Mouse (Mus musculus) intestine, postnatal 0 days (tissue): ENCODE measurements around the gene Abhd16a. TPM values are rescaled to one million over a fixed set of nuclear protein-coding genes. Genes with fewer than 3 reads are reported as not detected.

ENCODE experiments used
- ATAC-seq: fragments of 200-750 bp; cut with Nextera tagmentation; 2 replicates; pipeline ENCODE4 v1.8.0; 2017; ENCODE audit warnings: mild to moderate bottlenecking, moderate TSS enrichment, moderate library complexity
- H3K27ac ChIP-seq: fragments of 300-500 bp; sonication (generic); 2 replicates; pipeline ENCODE4 v1.5.1; 2014; ENCODE audit warnings: mild to moderate bottlenecking, low read depth, low read length, moderate library complexity
- H3K27me3 ChIP-seq: fragments of 300-500 bp; sonication (generic); replicated peaks from 2 replicates; pipeline ENCODE4 v1.6.1; 2014; ENCODE audit warnings: low read length, mixed read lengths; ENCODE audit not compliant: control insufficient read depth, insufficient read depth
- H3K36me3 ChIP-seq: fragments of 300-500 bp; sonication (generic); 2 replicates; pipeline ENCODE4 v1.6.1; 2014; ENCODE audit warnings: mild to moderate bottlenecking, moderate library complexity; ENCODE audit not compliant: control insufficient read depth, insufficient read depth
- H3K4me1 ChIP-seq: fragments of 300-500 bp; sonication (generic); replicated peaks from 2 replicates; pipeline ENCODE4 v1.6.1; 2014; ENCODE audit warnings: antibody characterized with exemption, low read length, mixed read lengths; ENCODE audit not compliant: control insufficient read depth, insufficient read depth
- H3K4me2 ChIP-seq: fragments of 300-500 bp; sonication (generic); replicated peaks from 2 replicates; pipeline ENCODE4 v1.6.1; 2014; ENCODE audit warnings: low read depth, mild to moderate bottlenecking, moderate library complexity
- H3K4me3 ChIP-seq: fragments of 300-500 bp; sonication (generic); 2 replicates; pipeline ENCODE4 v1.5.1; 2014; ENCODE audit warnings: low read depth, low read length
- H3K9ac ChIP-seq: fragments of 300-500 bp; sonication (generic); 2 replicates; pipeline ENCODE4 v1.6.1; 2014; ENCODE audit warnings: mild to moderate bottlenecking, low read depth, low read length
- H3K9me3 ChIP-seq: fragments of 300-500 bp; sonication (generic); 2 replicates; pipeline ENCODE4 v1.6.1; 2016; ENCODE audit warnings: mixed run types; ENCODE audit not compliant: control insufficient read depth
- CTCF ChIP-seq: sonication (generic); IDR thresholded peaks from 2 replicates; pipeline ENCODE4 v1.5.1; 2016; ENCODE audit warnings: low read depth, mild to moderate bottlenecking, control low read depth, antibody characterized with exemption, moderate library complexity
- WGBS: fragments of 180-500 bp; shearing (Covaris S2); extraction: QIAGEN DNeasy Blood & Tissue Kit; methylation state at CpG from one replicate; pipeline ENCODE4 v1.1.7; 2014; 5-methylcytosine and 5-hydroxymethylcytosine counted together
- polyA plus RNA-seq: library from polyadenylated mRNA; unstranded; fragments of >200 nt; fragmentation: Nextera tagmentation; extraction: Ambion mirVana; gene quantifications from 2 replicates; pipeline ENCODE4 v1.2.1, GENCODE M21; 2015

Gene Abhd16a
- polyA plus RNA-seq, 1 experiment from 2014 or later = 103 TPM

- H3K4me3 ChIP-seq = peak within 1 kb of the TSS; percentile 60
- no peaks in the 10 kb centered on the region for H3K27me3 ChIP-seq
- peak; percentile 20 for TF ChIP-seq CTCF
- WGBS = under 1% methylated on average over 36 of the region's 36 CpGs
- peaks cover 6% of the 10 kb centered on the region; the same call in 1 of the 2 replicates for H3K4me1 ChIP-seq
- peak within 1 kb of the TSS; percentile 78 for H3K9ac ChIP-seq
- H3K36me3 ChIP-seq = peaks cover 26% of the 10 kb centered on the region; the same call in 1 of the 2 replicates
- ATAC-seq = peak; percentile 59
- no peaks in the 10 kb centered on the region for H3K9me3 ChIP-seq
- peak within 1 kb of the TSS; percentile 84 for H3K4me2 ChIP-seq
- peak within 1 kb of the TSS; percentile 91 for H3K27ac ChIP-seq
Observed at GRCm38 (mm10) chr17:35126206-35126611, 37.1 kb downstream of the Abhd16a start, which contains the start of gene D17H6S53E. D17H6S53E (plus strand) TSS chr17:35126373.

GRCm38 (mm10) chr17:35127017-35127416 is 38.0 kb downstream of the Abhd16a start:
- TF ChIP-seq CTCF = no peak
- peak overlapping the region; percentile 84 for H3K4me2 ChIP-seq
- WGBS = 54% methylated on average over 13 of the region's 13 CpGs
- H3K27ac ChIP-seq = peak overlapping the region; percentile 91
- no peaks in the 10 kb centered on the region for H3K9me3 ChIP-seq
- peak overlapping the region; percentile 60 for H3K4me3 ChIP-seq
- peaks cover 6% of the 10 kb centered on the region; the same call in 1 of the 2 replicates for H3K4me1 ChIP-seq
- H3K36me3 ChIP-seq = peaks cover 26% of the 10 kb centered on the region; the same call in 1 of the 2 replicates
- H3K27me3 ChIP-seq = no peaks in the 10 kb centered on the region
- ATAC-seq = no peak
- H3K9ac ChIP-seq = peak overlapping the region; percentile 78

GRCm38 (mm10) chr17:35128996-35129395 is 39.9 kb downstream of the Abhd16a start:
- no peak overlapping the region for H3K27ac ChIP-seq
- peaks cover 20% of the 10 kb centered on the region; the same call in 1 of the 2 replicates for H3K36me3 ChIP-seq
- H3K4me2 ChIP-seq = peak overlapping the region; percentile 52
- no peak overlapping the region for H3K4me3 ChIP-seq
- TF ChIP-seq CTCF = no peak
- H3K9ac ChIP-seq = no peak overlapping the region
- H3K4me1 ChIP-seq = peaks cover 6% of the 10 kb centered on the region; the same call in 1 of the 2 replicates
- 68% methylated on average over 11 of the region's 11 CpGs for WGBS
- no peaks in the 10 kb centered on the region for H3K27me3 ChIP-seq
- ATAC-seq = no peak
- H3K9me3 ChIP-seq = no peaks in the 10 kb centered on the region

GRCm38 (mm10) chr17:35131038-35131437 is 42.0 kb downstream of the Abhd16a start:
- WGBS = 87% methylated on average over 8 of the region's 8 CpGs
- no peaks in the 10 kb centered on the region for H3K27me3 ChIP-seq
- no peak overlapping the region for H3K27ac ChIP-seq
- ATAC-seq = no peak
- H3K4me3 ChIP-seq = no peak overlapping the region
- no peak overlapping the region for H3K9ac ChIP-seq
- H3K4me2 ChIP-seq = no peak overlapping the region
- H3K4me1 ChIP-seq = no peaks in the 10 kb centered on the region
- peaks cover 16% of the 10 kb centered on the region; the same call in 1 of the 2 replicates for H3K36me3 ChIP-seq
- no peaks in the 10 kb centered on the region for H3K9me3 ChIP-seq
- no peak for TF ChIP-seq CTCF

- no peaks in the 10 kb centered on the region for H3K9me3 ChIP-seq
- no peak for ATAC-seq
- no peaks in the 10 kb centered on the region for H3K27me3 ChIP-seq
- H3K4me3 ChIP-seq = no peak within 1 kb of the TSS
- TF ChIP-seq CTCF = no peak
- 54% methylated on average over 15 of the region's 15 CpGs for WGBS
- H3K4me2 ChIP-seq = no peak within 1 kb of the TSS
- no peak within 1 kb of the TSS for H3K27ac ChIP-seq
- peaks cover 16% of the 10 kb centered on the region; the same call in 1 of the 2 replicates for H3K36me3 ChIP-seq
- H3K9ac ChIP-seq = no peak within 1 kb of the TSS
- H3K4me1 ChIP-seq = no peaks in the 10 kb centered on the region
Observed at GRCm38 (mm10) chr17:35131500-35132173, 42.6 kb downstream of the Abhd16a start, which contains the start of gene Apom. Apom (minus strand) TSS chr17:35132050.

GRCm38 (mm10) chr17:35132174-35132560 is 43.1 kb downstream of the Abhd16a start:
- Histone ChIP-seq H3K9ac (no peak overlapping the region), H3K4me2 (no peak overlapping the region), H3K36me3 (peaks cover 16% of the 10 kb centered on the region; the same call in 1 of the 2 replicates), H3K9me3 (no peaks in the 10 kb centered on the region), H3K27me3 (no peaks in the 10 kb centered on the region), H3K4me1 (0 out of 2 replicates have a peak, but pooled peaks cover 3% of the 10 kb centered on the region), H3K27ac (no peak overlapping the region), H3K4me3 (no peak overlapping the region)
- ATAC-seq = no peak
- TF ChIP-seq CTCF = no peak
- 63% methylated on average over 3 of the region's 3 CpGs for WGBS
